Mouse (Mus musculus) heart, postnatal 25 days (tissue): ENCODE measurements around the gene Rad54l2. TPM values are rescaled to one million over a fixed set of nuclear protein-coding genes. Genes with fewer than 3 reads are reported as not detected.

Experiments
- DNase-seq: peaks from one replicate; pipeline ENCODE4 v3.0.0; 2022; ENCODE audit warnings: low spot score
- intact Hi-C: fragments of 180-260 bp; cut with DNase I; formaldehyde crosslinking; loops from one replicate; pipeline ENCODE4 v1.15.1; 2025
- total RNA-seq, 2 experiments: library from RNA; stranded (reverse); gene quantifications; 2 replicates each; pipeline ENCODE4 v1.2.3; 2021

The Rad54l2 gene
- total RNA-seq, 2 experiments from 2014 or later, result 9.0 to 9.6 TPM

DNA sequence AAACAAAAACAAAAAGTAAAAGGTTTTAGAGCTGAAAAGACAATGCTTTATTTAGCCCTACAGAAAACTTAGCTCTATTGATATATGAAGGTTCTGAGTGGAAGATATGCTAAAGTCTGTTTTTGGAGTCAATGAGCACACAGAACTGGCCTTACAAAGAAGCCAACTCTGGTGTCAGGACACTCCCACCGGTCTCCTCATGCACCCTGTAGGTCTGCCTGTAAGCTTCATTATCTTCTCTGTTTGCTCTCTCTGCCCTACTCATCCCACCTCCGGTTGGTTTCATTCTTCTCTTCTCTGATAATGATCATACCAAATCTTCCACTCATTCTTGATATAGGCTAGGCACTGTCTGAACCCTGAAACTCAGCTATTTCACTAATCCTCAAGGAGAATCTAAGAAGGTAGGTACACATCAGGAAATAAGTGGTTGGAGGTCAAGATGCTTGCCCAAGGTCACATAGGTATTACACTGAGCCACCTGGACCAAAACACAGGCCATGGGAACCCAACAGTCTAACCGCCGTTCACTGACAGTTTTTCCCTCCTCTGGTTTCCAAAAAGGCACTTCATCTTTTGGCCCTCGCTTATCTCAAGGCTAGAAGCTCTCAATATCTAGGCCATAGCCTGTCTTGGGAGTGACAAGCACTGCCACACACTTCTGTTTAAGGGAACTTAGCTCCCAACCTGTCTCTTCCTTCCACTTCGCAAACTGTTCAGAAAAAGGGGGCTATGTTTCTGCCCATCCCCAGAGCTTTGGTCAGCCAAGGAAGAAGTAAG lies 104.7 kb downstream of the Rad54l2 start:
- DNase-seq, result no peak
- intact Hi-C loops, result no loop called here

DNA sequence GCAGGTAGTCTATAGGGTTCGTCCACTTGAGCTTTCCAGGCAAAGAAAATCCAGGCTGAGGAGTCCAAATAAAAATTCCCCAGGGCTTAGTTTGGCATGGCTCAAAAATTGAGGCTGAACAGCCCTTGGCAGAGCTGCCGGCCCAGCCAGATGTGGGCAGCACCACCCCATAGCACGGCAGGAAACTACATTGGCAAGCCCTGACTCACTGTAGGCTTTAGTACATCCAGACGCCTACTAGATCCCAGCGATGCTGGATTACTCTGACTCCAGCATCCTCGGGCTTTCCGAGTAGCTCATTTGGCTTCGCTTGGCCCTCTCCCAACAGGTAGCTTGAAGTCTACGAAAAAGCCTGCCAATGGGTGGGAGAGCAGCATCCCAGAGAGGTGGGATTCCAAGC lies 108.0 kb downstream of the Rad54l2 start:
- DNase-seq, result no peak

DNA sequence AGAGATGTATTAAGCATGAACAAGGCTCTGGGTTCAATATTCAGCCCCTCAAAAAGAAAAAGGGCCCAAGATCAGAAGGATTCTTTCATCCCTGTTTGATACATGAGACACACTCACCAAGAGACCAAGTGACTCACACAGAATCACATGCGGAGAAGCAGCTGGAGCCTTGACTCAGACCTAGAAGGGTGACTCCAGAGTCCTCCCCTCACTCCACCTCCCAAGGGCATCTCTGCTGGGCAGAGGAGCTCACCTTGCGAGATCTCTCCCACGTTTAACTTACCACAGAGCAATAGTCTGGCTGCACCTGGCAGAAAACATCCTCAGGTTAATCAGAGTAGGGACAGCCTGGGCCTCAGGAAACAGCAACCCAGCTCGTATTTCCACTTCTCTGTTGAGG lies 110.8 kb downstream of the Rad54l2 start:
- intact Hi-C loops, result loop anchor here (5.0 kb wide), 1 partner anchor 209 kb away; the partner anchor contains the start of gene Rbm15b

More for the DNA sequence above, 108.0 kb downstream of the Rad54l2 start:
- intact Hi-C loops, result no loop called here

GRCm38 (mm10) chr9:106677702-106678101 lies 111.3 kb downstream of the Rad54l2 start:
- no peak for DNase-seq
- intact Hi-C loops, result loop anchor here (5.0 kb wide), 1 partner anchor 210 kb away; the partner anchor contains the start of gene Rbm15b

More for the DNA sequence above, 110.8 kb downstream of the Rad54l2 start:
- DNase-seq, result no peak

- intact Hi-C loops, result loop anchor here (5.0 kb wide), 1 partner anchor 211 kb away; the partner anchor contains the start of gene Rbm15b
- DNase-seq, result no peak
These were observed 112.4 kb downstream of the Rad54l2 start for GRCm38 (mm10) chr9:106676571-106676970.

DNA sequence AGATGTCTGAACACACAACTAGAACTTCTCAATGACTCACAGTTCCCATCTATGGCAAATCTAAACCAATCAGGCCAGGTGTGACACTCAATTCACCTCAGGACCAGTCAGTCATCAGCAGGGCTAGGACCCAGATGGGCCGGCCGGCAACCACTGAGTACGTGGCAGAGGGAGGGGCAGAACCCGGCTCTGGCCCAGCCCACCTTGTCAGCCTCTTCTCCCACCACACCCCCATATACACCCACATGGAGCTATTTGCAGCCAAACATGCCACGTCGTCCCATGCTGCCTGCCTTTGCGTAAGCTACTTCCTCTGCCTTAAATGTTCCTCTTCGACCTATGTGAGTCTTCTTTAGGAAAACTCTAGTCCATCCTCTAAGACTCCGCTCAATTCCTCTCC lies 113.0 kb downstream of the Rad54l2 start:
- intact Hi-C loops, result loop anchor here (5.0 kb wide), 1 partner anchor 211 kb away; the partner anchor contains the start of gene Rbm15b
- no peak for DNase-seq

- DNase-seq, result peak; percentile 55
- intact Hi-C loops, result loop anchor here (5.0 kb wide), 1 partner anchor 212 kb away; the partner anchor contains the start of gene Rbm15b
These were observed 113.5 kb downstream of the Rad54l2 start for GRCm38 (mm10) chr9:106675480-106675879.

DNA sequence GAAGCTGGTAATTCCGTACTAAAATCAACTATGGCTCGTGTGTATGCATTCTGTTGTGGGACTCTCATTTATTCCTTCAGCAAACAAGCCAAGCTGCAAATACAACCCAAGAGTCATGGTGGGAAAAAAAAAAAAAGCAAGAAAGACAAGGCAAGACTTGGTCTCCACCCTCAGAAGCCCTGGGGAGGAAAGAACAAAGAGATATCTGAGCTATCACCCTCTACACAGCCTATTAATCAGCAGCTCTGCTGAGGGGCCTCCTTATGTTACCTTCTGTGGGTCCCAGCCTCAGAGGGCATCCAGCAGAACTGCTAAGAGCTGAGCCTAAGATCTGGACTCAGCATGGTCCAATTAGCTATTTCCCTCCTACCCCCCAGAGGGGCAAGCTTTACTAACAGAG lies 115.1 kb downstream of the Rad54l2 start:
- intact Hi-C loops, result no loop called here
- no peak for DNase-seq

GRCm38 (mm10) chr9:106664856-106665255 lies 124.1 kb downstream of the Rad54l2 start:
- intact Hi-C loops, result no loop called here
- DNase-seq, result no peak

- no peak for DNase-seq
- intact Hi-C loops, result no loop called here
These were observed 124.6 kb downstream of the Rad54l2 start for GRCm38 (mm10) chr9:106664433-106664832.

DNA sequence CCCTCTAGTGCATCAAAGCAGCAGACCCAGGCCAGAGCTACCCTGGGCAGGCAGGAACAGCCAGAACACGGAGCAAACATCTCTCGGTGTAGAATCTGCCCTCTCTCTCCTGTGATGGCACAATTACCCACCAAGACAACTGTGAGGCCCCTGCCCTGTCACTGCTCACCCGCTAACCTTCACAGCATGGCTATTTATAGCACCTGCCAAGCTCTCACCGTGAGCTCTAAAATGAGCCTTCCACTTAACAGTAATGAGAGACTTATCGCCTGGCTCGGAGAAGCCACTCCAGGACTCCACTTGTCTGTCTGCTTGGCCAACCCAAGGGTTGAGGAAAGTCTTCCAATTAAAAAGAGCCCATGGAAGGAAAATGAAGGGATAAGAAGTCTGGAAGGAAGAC lies 125.8 kb downstream of the Rad54l2 start:
- intact Hi-C loops, result no loop called here
- DNase-seq, result no peak

DNA sequence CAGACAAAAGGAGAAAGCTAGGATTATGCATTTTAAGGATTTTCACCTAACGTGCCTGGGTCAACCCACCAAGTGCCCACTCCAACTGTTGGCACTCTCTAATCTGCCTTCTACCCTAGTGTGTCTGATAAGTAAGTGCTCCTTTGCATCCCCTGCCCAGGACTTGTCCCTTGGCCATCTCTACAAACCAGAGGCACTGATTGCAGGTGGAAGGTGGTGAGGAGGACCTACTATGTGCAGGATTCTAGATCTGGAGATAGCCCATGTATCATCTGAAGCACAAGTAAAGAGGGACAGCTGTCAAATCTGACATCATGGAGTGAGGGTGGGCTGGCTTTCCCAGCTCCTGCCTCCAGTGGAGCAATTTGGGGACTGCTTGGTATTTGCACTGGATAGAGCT lies 129.1 kb downstream of the Rad54l2 start:
- intact Hi-C loops, result no loop called here
- DNase-seq, result no peak

- no peak for DNase-seq
- intact Hi-C loops, result no loop called here
These were observed 129.6 kb downstream of the Rad54l2 start for GRCm38 (mm10) chr9:106659441-106659840.

GRCm38 (mm10) chr9:106657592-106657991 lies 131.4 kb downstream of the Rad54l2 start:
- DNase-seq, result no peak
- intact Hi-C loops, result no loop called here

DNA sequence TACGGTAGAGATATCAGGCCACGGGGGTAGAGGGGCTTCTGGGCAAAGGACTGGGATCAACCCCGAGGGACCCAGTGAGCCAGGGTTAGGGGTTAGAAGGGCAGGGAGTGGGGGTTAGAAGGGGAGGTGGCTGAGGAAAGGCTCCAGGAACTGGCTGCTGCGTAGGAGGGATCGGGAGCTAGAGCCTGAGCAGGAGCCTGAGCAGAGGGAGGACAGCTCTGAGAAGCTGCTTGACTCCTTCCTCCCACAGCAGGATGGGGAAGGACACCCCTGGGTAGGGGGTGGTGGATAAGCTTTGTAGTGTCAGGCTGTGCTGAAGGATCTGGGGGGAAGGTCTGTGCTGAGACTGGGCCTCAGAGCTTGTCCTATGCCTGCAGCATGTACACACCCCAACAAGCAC lies 132.2 kb downstream of the Rad54l2 start:
- intact Hi-C loops, result no loop called here

DNA sequence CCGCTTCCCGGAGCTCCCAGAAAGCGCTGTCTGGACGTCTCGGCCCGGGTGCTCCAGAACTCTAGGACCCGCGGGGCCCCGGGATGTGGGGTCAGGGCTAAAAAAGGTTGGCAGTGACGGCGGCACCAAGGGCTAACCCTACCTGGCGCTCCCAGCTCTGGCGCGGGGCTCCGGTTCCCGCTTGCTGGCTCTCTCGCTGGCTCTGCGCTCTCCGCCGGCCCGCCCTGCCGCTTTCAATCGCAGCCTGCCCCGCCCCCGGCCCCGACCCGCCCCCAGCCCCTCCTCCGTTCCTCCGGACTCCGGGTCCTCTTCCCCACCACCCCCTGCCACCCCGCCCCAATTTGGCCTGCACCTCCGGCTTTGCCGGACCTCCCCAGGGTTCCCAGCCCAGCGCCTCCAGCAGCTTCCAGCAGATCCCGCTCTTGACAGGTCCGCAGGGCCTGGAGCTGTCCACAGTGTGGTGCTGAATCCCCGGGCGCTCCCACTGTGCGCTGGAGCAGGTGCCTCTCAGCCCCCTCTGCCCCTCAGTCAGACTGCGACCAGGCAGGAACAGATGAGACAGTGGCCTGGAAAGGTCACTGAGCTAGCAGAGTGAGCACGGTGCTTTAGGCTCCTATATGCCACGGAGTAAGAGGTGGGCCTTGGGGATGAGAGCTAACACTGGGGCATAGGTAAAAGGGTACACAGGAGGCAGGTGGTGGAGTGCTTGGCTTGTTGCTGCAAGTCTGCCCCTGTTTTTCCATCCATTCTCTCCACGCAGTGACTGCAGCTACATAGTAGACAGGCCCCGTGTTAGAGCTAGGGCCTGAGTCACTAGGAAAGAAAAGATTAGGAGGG lies 132.9 kb downstream of the Rad54l2 start, which contains the start of gene Grm2:
Grm2 (minus strand) TSS at position 199 of the 837 bp plus-strand sequence.
- intact Hi-C loops, result no loop called here
- no peak for DNase-seq

More for the DNA sequence above, 132.2 kb downstream of the Rad54l2 start:
- no peak for DNase-seq

- DNase-seq, result no peak
- intact Hi-C loops, result no loop called here
These were observed 136.3 kb downstream of the Rad54l2 start for GRCm38 (mm10) chr9:106652720-106653119.

- no peak for DNase-seq
- intact Hi-C loops, result no loop called here
These were observed 141.8 kb downstream of the Rad54l2 start for GRCm38 (mm10) chr9:106647226-106647625.

DNA sequence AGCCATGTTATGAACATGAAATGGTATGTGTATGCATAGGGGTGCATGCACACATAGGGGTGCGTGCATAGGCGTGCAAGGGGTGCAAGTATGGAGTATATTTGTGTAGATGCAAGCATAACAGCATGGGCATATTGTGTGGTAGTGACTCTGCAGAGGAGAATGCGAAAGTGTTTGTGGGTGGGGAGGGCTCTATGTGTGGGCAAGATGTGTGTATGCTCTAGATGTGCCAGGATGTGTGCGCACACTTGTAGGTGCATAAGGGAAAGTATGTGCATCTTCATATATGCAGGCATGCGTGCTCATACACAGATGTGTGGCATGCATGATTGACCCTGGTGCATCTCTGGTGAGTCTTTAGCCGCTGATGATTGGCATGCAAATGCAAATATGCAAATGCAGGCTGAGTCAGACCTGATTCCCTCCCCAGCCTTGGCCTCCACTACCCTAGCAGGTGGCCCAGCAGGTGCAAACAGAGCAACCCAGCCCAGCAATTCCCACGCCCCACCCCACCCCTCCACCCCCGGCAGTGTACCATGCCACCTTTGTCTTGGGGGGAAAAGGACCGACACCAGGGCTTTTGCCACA lies 143.2 kb downstream of the Rad54l2 start:
- intact Hi-C loops, result no loop called here
- no peak for DNase-seq

GRCm38 (mm10) chr9:106643787-106644186 lies 145.2 kb downstream of the Rad54l2 start:
- intact Hi-C loops, result no loop called here
- no peak for DNase-seq
